Mouse (Mus musculus): Measurements from ENCODE around the gene Scarf1. TPM values are rescaled to one million over a fixed set of nuclear protein-coding genes. Genes with fewer than 3 reads are reported as not detected.

The Scarf1 gene
- polyA plus RNA-seq, 2 experiments: 1.1 to 2.4 TPM

DNA sequence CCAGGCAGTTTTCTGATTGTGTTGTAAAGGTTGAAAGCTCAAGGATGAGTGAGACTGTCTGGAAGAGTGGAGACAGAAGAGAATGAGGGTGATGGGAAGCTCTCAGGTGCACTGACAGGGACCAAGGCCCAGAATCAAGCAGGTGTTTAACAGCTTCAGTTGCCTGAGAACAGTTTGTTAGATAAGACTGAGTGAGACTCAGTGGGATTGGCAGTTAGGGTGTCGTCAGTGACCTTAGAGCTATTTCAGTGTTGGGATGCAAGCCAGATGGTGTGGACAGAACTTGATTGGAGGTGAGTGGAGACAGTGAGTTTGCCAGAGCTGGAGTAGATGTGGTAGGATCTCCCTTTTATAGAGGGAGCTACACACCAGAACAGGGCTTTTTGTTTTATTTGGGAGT is 15.2 kb upstream of the Scarf1 start:
- H3K36me3 ChIP-seq (replicated peaks; ENCODE audit: control insufficient read depth, insufficient read depth, low read depth): peaks cover 100% of the 10 kb centered on the region
- no peak for DNase-seq (ENCODE audit: low read depth in 3 of 3, low spot score in 3 of 3)
- no peaks in the 10 kb centered on the region for H3K27me3 ChIP-seq (ENCODE audit: control insufficient read depth, insufficient read depth, low read length)
- ATAC-seq (ENCODE audit: insufficient read depth): no peak
- no peaks in the 10 kb centered on the region for H3K4me1 ChIP-seq (replicated peaks; ENCODE audit: control insufficient read depth in 2 of 2, insufficient read depth in 2 of 2, low read length in 1 of 2)
- H3K27ac ChIP-seq: no peak overlapping the region
- no peak overlapping the region for H3K9ac ChIP-seq (replicated peaks)
- H3K9me3 ChIP-seq (ENCODE audit: control insufficient read depth, low read length): no peaks in the 10 kb centered on the region
- no peak overlapping the region for H3K4me3 ChIP-seq (ENCODE audit: insufficient read depth in 1 of 2, low read depth in 2 of 2, low read length in 2 of 2)
- 50% methylated on average over 1 of the region's 1 CpGs for WGBS (ENCODE audit: insufficient replicate concordance)
- TF ChIP-seq CTCF (IDR thresholded peaks at IDR 0.05; ENCODE audit: low read depth) (no peak), EP300 (IDR thresholded peaks at IDR 0.05; ENCODE audit: low read depth) (no peak)
- H3K4me2 ChIP-seq (ENCODE audit: low read depth): no peak overlapping the region

DNA sequence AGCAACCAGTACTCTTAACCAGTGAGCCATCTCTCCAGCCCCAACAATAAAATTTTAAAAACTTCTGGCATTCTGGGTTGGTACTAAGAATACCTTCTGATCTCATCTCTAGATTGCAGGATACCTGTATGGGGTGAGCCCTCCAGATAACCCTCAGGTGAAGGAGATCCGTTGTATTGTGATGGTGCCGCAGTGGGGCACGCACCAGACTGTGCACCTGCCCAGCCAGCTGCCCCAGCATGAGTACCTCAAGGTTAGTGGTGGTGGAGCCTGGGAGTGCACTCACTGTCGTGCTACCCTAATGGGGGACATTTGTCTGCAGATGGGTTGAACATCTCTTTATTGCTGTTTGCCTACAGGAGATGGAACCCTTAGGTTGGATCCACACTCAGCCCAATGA is 5.2 kb upstream of the Scarf1 start:
- H3K9ac ChIP-seq (replicated peaks): no peak overlapping the region
- DNase-seq (ENCODE audit: low read depth in 3 of 3, low spot score in 3 of 3) (no peak), ATAC-seq (ENCODE audit: insufficient read depth) (no peak)
- no peak overlapping the region for H3K4me3 ChIP-seq (ENCODE audit: insufficient read depth in 1 of 2, low read depth in 2 of 2, low read length in 2 of 2)
- no peak for TF ChIP-seq EP300 (IDR thresholded peaks at IDR 0.05; ENCODE audit: low read depth)
- TF ChIP-seq CTCF (IDR thresholded peaks at IDR 0.05; ENCODE audit: low read depth): no peak
- H3K27me3 ChIP-seq (ENCODE audit: control insufficient read depth, insufficient read depth, low read length): no peaks in the 10 kb centered on the region
- no peak overlapping the region for H3K27ac ChIP-seq
- WGBS (ENCODE audit: insufficient replicate concordance): 89% methylated on average over 4 of the region's 4 CpGs
- H3K9me3 ChIP-seq (ENCODE audit: control insufficient read depth, low read length): no peaks in the 10 kb centered on the region
- no peak overlapping the region for H3K4me2 ChIP-seq (ENCODE audit: low read depth)
- peaks cover 60% of the 10 kb centered on the region for H3K36me3 ChIP-seq (replicated peaks; ENCODE audit: control insufficient read depth, insufficient read depth, low read depth)
- peaks cover 6 to 7% of the 10 kb centered on the region in 2 experiments; a peak in 1 of 4 replicates for H3K4me1 ChIP-seq (replicated peaks; ENCODE audit: control insufficient read depth in 2 of 2, insufficient read depth in 2 of 2, low read length in 1 of 2)

DNA sequence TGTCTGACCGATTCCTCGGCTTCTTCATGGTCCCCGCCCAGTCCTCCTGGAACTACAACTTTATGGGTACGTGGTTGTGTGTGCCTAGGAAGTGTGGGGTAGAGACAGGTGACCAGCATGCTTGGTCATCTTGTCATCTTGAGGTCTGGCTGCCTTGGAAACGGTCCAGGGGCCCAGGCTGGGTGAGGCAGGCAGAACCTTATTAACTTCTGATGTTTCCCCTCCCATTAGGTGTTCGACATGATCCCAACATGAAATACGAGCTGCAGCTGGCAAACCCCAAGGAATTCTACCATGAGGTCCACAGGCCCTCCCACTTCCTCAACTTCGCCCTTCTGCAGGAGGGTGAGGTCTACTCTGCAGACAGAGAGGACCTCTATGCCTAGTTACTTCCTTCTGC is 4.4 kb upstream of the Scarf1 start:
- no peak overlapping the region for H3K4me2 ChIP-seq (ENCODE audit: low read depth)
- no peak overlapping the region for H3K9ac ChIP-seq (replicated peaks)
- ATAC-seq (ENCODE audit: insufficient read depth) (no peak), DNase-seq (ENCODE audit: low read depth in 3 of 3, low spot score in 3 of 3) (no peak)
- WGBS (ENCODE audit: insufficient replicate concordance): 67% methylated on average over 8 of the region's 8 CpGs
- TF ChIP-seq EP300 (IDR thresholded peaks at IDR 0.05; ENCODE audit: low read depth) (no peak), CTCF (IDR thresholded peaks at IDR 0.05; ENCODE audit: low read depth) (no peak)
- H3K27me3 ChIP-seq (ENCODE audit: control insufficient read depth, insufficient read depth, low read length): no peaks in the 10 kb centered on the region
- H3K9me3 ChIP-seq (ENCODE audit: control insufficient read depth, low read length): no peaks in the 10 kb centered on the region
- H3K27ac ChIP-seq: no peak overlapping the region
- H3K4me3 ChIP-seq (ENCODE audit: insufficient read depth in 1 of 2, low read depth in 2 of 2, low read length in 2 of 2): no peak overlapping the region
- peaks cover 53% of the 10 kb centered on the region for H3K36me3 ChIP-seq (replicated peaks; ENCODE audit: control insufficient read depth, insufficient read depth, low read depth)
- H3K4me1 ChIP-seq (replicated peaks; ENCODE audit: control insufficient read depth in 2 of 2, insufficient read depth in 2 of 2, low read length in 1 of 2): peaks cover 6 to 7% of the 10 kb centered on the region in 2 experiments; a peak in 1 of 4 replicates

DNA sequence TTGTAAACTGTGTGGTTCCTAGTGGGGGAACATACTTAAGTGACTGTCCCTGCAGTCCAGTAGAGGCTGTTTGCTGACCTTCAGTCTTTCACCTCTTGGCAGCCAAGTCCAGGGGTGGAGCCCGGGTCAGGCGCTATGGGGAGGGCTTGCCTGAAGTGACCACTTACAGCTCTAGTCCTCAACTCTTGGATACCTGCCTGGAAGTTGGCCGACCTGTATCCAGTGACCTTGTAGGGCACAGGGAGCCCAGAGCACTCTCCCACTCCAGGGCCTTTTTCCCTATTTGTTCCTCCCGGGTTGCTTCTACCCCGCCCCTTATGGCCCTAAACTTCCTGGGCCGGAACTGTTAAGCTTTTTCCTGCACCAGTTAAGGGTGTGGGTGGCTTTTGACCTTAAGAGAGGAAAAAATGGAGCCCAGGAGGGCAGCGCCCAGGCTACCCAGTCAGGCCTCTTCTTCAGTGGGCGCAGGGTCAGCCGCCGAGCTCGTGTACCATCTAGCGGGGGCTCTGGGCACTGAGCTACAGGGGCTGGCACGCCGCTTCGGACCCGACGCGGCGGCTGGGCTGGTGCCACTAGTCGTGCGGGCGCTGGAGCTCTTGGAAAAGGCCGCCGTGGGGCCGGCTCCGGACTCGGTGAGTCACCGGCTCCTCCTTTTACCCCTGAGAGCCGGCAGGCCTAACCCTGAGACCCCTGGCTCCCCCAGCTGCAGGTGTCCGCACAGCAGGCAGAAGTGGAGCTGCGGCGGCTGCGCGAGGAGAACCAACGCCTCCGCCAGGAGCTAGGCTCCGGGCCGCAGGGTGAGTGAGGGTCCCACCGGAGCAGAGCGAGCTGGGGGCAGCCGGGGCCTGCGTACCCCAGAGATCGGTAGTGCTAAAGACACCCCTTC is 3.4 kb upstream of the Scarf1 start, which contains the start of gene Rilp:
Gene Rilp (plus strand): TSS at position 354 of the 886 bp plus-strand sequence.
- Histone ChIP-seq H3K9me3 (ENCODE audit: control insufficient read depth, low read length) (no peaks in the 10 kb centered on the region), H3K9ac (replicated peaks) (peak within 1 kb of the TSS; percentile 63), H3K4me1 (replicated peaks; ENCODE audit: control insufficient read depth in 2 of 2, insufficient read depth in 2 of 2, low read length in 1 of 2) (peaks cover 6 to 7% of the 10 kb centered on the region in 2 experiments; a peak in 1 of 4 replicates), H3K4me3 (ENCODE audit: insufficient read depth in 1 of 2, low read depth in 2 of 2, low read length in 2 of 2) (peak within 1 kb of the TSS; percentile 48 to 68), H3K27me3 (ENCODE audit: control insufficient read depth, insufficient read depth, low read length) (no peaks in the 10 kb centered on the region), H3K4me2 (ENCODE audit: low read depth) (peak within 1 kb of the TSS; percentile 99), H3K27ac (peak within 1 kb of the TSS; percentile 18), H3K36me3 (replicated peaks; ENCODE audit: control insufficient read depth, insufficient read depth, low read depth) (peaks cover 43% of the 10 kb centered on the region)
- DNase-seq (ENCODE audit: low read depth in 3 of 3, low spot score in 3 of 3) (peak in 1 of 3 experiments; percentile 27), ATAC-seq (ENCODE audit: insufficient read depth) (peak; percentile 67)
- WGBS (ENCODE audit: insufficient replicate concordance): 4% methylated on average over 43 of the region's 43 CpGs
- TF ChIP-seq EP300 (IDR thresholded peaks at IDR 0.05; ENCODE audit: low read depth): no peak
- peak; percentile 32; the same call in 1 of the 2 replicates for TF ChIP-seq CTCF (IDR thresholded peaks at IDR 0.05; ENCODE audit: low read depth)

DNA sequence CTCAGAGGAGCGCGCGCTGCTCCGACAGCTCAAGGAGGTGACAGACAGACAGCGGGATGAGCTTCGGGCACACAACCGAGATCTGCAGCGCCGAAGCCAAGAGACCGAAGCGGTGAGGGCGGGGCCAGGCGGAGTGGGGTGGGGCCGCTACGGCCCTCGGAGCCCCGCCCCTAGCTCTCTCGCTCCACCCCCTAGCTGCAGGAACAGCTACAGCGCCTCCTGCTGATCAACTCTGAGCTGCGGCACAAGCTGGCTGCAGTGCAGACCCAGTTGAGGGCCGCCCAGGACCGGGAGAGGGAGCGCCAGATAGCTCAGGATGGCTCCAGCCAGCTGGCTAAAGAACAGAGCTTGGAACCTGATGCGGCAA is 2.7 kb upstream of the Scarf1 start:
- peak; percentile 74 to 81 (median 75) for DNase-seq (ENCODE audit: low read depth in 3 of 3, low spot score in 3 of 3)
- peak; percentile 95 for TF ChIP-seq CTCF (IDR thresholded peaks at IDR 0.05; ENCODE audit: low read depth)
- TF ChIP-seq EP300 (IDR thresholded peaks at IDR 0.05; ENCODE audit: low read depth): no peak
- H3K9ac ChIP-seq (replicated peaks): peak overlapping the region; percentile 63
- H3K4me1 ChIP-seq (replicated peaks; ENCODE audit: control insufficient read depth in 2 of 2, insufficient read depth in 2 of 2, low read length in 1 of 2): peaks cover 6 to 7% of the 10 kb centered on the region in 2 experiments; a peak in 1 of 4 replicates
- H3K9me3 ChIP-seq (ENCODE audit: control insufficient read depth, low read length): no peaks in the 10 kb centered on the region
- H3K27ac ChIP-seq: peak overlapping the region; percentile 18; the same call in 1 of the 2 replicates
- 4% methylated on average over 24 of the region's 24 CpGs for WGBS (ENCODE audit: insufficient replicate concordance)
- H3K4me3 ChIP-seq (ENCODE audit: insufficient read depth in 1 of 2, low read depth in 2 of 2, low read length in 2 of 2): peak overlapping the region; percentile 48 to 68
- peak; percentile 85 for ATAC-seq (ENCODE audit: insufficient read depth)
- peaks cover 38% of the 10 kb centered on the region for H3K36me3 ChIP-seq (replicated peaks; ENCODE audit: control insufficient read depth, insufficient read depth, low read depth)
- peak overlapping the region; percentile 99 for H3K4me2 ChIP-seq (ENCODE audit: low read depth)
- H3K27me3 ChIP-seq (ENCODE audit: control insufficient read depth, insufficient read depth, low read length): no peaks in the 10 kb centered on the region

Data from liver, embryonic 14.5 days (tissue).